Mouse (Mus musculus) MEL (cell line): Measurements from ENCODE around the gene Serpinh1.

Source experiments
- BHLHE40 ChIP-seq: IDR thresholded peaks from 2 replicates; pipeline ENCODE4 v1.6.1; 2012; ENCODE audit warnings: low read depth, mild to moderate bottlenecking, inconsistent platforms, low read length, improper control_type of control experiment, borderline replicate concordance
- CTCF ChIP-seq, 3 experiments: IDR thresholded peaks in 2 of 3; conservative IDR thresholded peaks in 1 of 3; 2 replicates each; pipeline ENCODE4 v1.5.1; 2011 to 2012; ENCODE audit warnings: low read length in 3 of 3, low read depth in 2 of 3, mild to moderate bottlenecking in 2 of 3, improper control_type of control experiment in 1 of 3, inconsistent platforms in 1 of 3, mixed read lengths in 1 of 3, moderate library complexity in 1 of 3; ENCODE audit not compliant: control insufficient read depth in 1 of 3, insufficient read depth in 1 of 3, poor library complexity in 1 of 3, severe bottlenecking in 1 of 3
- MAX ChIP-seq: IDR thresholded peaks from 2 replicates; pipeline ENCODE4 v1.6.1; 2011; ENCODE audit warnings: low read length, improper control_type of control experiment
- MYC ChIP-seq: IDR thresholded peaks from 2 replicates; pipeline ENCODE4 v1.6.1; 2011; ENCODE audit warnings: low read depth, mild to moderate bottlenecking, low read length, improper control_type of control experiment, moderate library complexity
- POLR2A ChIP-seq, 2 experiments: IDR thresholded peaks; 2 replicates each; pipeline ENCODE4 v1.6.1; 2011 to 2012; ENCODE audit warnings: low read length in 2 of 2, mild to moderate bottlenecking in 2 of 2, control low read depth in 1 of 2, improper control_type of control experiment in 1 of 2, low read depth in 1 of 2, moderate library complexity in 1 of 2; ENCODE audit not compliant: control insufficient read depth in 1 of 2, insufficient read depth in 1 of 2, poor library complexity in 1 of 2
- ZC3H11A ChIP-seq: IDR thresholded peaks from 2 replicates; pipeline ENCODE4 v1.6.1; 2012; ENCODE audit warnings: low read depth, mild to moderate bottlenecking, inconsistent platforms, low read length, improper control_type of control experiment
- ZNF384 ChIP-seq: IDR thresholded peaks from 2 replicates; pipeline ENCODE4 v1.6.1; 2012; ENCODE audit warnings: low read depth, mild to moderate bottlenecking, inconsistent platforms, low read length, improper control_type of control experiment

GRCm38 (mm10) chr7:99340736-99341135, 12.3 kb downstream of the Serpinh1 start:
- no peak for TF ChIP-seq ZNF384
- no peak for TF ChIP-seq POLR2A (IDR thresholded peaks at IDR 0.05; ENCODE audit: control insufficient read depth in 1 of 2, insufficient read depth in 1 of 2, low read depth in 1 of 2, low read length in 2 of 2, poor library complexity in 1 of 2)
- TF ChIP-seq BHLHE40, result no peak
- TF ChIP-seq ZC3H11A, result no peak
- TF ChIP-seq CTCF (IDR thresholded peaks at IDR 0.05 in 2 of 3, conservative IDR thresholded peaks at IDR 0.05 in 1 of 3; ENCODE audit: control insufficient read depth in 1 of 3, insufficient read depth in 1 of 3, low read depth in 2 of 3, low read length in 3 of 3, poor library complexity in 1 of 3, severe bottlenecking in 1 of 3), result no peak
- TF ChIP-seq MYC, result no peak
- TF ChIP-seq MAX, result no peak
